Mouse (Mus musculus) yolk sac, embryonic 10.5 days (tissue): Measurements from ENCODE around the gene Spata48.

ENCODE experiments used
- DNase-seq: peaks from one replicate; pipeline ENCODE4 v3.0.0-alpha.2; 2017; ENCODE audit warnings: low spot score

The Spata48 gene

DNA sequence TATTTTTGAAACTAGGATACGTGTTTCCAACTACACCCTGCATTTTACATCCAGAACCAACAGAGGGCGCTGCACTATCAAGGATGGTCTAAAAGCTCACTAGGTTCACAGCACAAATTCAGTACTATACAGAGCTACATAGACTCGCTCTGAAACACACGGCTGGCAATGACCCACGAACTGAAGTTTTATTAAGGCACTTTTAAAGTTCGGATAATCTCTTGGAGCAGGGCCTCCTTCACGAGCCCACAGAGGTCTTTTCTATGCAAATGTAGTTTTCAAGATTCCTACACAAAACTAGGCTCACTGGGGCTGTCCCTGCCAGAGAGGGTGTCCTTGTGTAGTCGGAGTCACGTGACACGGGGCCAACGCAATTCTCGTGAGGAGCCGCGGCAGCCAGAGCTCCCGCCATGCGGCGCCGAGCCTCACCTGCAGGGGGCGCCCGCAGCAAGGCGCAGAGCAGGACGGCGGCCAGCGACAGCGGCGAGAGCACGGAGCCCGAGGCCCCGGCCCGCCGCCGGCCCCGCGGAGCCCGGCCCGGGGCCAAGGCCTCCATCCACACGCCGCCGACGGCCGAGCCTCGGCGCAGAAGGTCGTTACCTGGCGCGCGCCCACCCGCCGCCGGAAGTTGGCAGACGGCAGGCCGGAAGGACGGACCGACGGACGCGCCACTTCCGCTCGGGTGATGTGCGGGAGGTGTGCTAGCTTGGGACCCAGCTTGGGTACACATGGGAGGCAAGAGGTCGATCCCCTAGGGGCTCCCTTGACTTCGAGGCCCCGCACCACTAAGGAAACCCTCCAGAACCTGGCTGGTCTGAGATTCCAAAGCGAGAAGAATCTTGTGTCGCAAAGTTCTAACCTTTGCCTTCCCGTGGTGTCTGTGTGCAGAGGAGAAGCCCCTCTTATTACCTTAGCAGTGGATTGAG lies at the start of gene Spata48, which contains the start of gene Zpbp:
Gene Spata48, plus strand, starts transcription at position 460 of the 926 bp plus-strand sequence.
Gene Zpbp, minus strand, starts transcription at position 774 of the 926 bp plus-strand sequence.
- peak; percentile 83 for DNase-seq

DNA sequence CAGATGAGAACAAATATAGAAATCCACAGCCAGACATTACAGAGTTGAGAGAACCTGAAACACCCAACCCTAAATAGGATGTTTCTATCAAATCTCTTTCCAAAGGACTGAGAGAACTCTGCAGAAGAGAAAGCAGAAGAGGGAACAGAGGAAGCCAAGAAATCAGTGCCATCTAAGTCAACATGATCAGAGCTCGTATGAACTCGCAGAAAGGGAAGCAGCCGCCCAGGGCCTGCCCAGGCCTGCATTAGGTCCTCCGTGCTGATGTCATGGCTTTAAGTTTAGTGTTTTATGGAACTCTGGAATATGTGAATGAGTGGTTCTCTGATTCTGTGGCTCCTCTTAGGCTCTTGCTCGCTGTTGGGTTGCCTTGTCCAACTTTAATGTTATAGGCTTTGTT lies 47.7 kb upstream of the Spata48 start:
- no peak for DNase-seq

DNA sequence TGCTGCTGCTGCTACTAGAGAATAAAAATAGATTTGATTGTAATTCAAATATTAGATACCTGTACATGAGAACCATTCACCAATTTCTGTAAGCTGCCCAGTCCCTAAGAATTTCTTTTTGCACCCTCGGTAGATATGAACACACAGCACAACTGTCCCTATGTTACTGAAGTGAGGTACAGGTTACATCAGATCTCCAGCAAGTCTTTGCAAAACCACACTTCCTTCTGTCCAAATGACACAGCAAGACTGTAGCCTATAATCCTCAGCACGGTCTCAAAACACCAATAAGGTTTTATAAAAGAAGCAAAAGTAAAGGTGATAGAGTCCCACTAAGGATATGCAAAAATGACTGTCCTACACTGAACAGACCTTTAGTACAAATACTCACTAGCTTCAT lies 44.5 kb upstream of the Spata48 start:
- DNase-seq: no peak

GRCm38 (mm10) chr11:11455037-11455436 lies 6.9 kb upstream of the Spata48 start:
- no peak for DNase-seq

- DNase-seq: no peak
Measured at GRCm38 (mm10) chr11:11462561-11462890, 632 bp downstream of the Spata48 start.

DNA sequence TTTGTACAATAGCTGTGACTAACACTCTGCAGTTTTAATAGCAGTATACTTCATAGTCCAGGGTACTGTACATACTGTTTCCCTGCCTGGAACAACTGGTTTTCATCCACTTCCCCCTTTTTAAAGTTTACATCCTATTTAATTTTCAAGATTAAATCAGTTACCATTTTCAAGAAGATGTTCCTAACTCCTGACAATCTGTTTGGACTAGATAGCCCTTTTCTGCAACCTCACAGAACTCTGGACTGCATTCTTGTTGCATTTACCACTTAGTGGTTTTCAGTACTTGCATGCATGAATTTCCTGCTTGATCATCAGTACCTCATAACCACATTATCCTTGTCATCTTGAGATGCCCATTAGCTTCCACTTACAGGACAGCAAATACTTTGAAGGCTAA lies 7.0 kb downstream of the Spata48 start:
- no peak for DNase-seq

GRCm38 (mm10) chr11:11484378-11484777 lies 22.5 kb downstream of the Spata48 start:
- no peak for DNase-seq

DNA sequence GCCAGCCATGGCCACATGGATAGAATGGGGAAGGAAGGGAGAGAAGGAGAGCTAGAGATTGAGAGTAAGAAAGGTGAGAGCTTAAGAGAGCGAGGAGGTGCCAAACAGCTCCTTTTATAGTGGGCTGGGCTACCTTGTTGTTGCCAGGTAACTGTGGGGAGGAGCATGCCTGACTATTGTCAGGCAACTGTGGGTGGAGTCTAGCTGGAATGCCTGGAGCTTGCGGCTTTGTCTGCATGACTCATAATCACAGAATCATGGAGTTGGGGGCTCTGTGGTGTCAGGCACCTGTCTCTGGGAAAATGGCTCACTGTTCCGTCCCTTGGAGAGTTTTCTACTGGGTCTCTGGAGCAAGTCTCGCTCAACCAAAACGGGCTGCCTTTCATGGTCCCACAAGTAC lies 30.1 kb downstream of the Spata48 start:
- no peak for DNase-seq

DNA sequence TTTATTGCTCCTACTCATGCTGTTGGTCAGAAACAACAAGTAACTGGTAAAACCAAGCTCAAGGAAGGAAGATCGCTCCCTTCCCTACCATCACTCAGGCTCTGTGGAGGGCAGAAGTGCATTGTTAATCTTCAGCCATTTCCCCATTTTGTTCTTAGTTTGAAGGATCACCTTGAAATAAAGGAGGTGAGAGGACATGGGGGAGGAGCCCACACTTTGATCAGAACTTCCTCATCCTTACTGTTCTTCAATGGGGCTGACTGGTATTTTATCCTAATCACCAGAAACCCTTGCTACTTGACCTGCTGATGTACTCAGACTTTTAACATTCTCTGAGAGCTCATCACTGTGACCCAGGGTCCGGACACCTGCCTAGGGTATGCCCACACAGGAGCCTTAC lies 33.8 kb downstream of the Spata48 start:
- no peak for DNase-seq

DNA sequence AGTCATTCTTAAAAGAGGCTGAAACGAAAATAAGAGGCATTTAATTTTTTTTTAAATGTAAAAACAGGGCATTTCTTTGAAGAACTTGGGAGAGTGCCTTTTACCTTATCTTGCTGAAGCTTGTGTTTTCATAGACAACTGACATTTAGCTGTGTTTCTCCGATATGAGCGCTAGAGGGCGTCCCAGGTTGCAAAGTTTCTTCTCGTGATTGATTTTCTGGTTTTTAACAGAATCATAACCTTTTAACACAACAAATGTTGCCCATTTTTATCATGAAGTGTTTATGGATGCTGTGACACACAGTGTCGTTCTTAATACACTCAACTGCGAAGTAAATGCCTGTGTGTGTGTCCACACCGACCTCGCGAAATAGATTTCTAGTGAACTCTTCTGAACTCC lies 38.0 kb downstream of the Spata48 start:
- DNase-seq: peak; percentile 6

GRCm38 (mm10) chr11:11506187-11506586 lies 44.3 kb downstream of the Spata48 start:
- DNase-seq: no peak

GRCm38 (mm10) chr11:11509413-11509812 lies 47.5 kb downstream of the Spata48 start:
- no peak for DNase-seq

DNA sequence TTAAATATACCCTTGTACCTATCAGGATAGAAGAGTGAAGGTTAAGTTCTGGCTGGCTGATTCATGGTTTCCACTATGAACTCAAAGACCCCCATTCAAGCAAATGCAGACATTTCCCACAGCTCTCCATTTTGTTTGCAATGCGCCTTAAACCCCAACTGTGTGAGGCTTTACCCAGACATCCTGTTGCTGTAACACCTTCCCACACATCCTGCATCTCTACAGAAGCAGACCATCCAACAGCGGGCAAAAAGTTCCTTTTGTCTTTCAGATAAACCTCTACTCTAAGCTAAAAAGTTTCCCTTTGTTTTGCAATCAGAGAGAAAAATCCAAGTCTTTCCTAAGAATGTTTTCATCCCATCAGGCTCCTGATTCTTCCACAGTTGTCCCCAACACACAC lies 50.2 kb downstream of the Spata48 start:
- no peak for DNase-seq

DNA sequence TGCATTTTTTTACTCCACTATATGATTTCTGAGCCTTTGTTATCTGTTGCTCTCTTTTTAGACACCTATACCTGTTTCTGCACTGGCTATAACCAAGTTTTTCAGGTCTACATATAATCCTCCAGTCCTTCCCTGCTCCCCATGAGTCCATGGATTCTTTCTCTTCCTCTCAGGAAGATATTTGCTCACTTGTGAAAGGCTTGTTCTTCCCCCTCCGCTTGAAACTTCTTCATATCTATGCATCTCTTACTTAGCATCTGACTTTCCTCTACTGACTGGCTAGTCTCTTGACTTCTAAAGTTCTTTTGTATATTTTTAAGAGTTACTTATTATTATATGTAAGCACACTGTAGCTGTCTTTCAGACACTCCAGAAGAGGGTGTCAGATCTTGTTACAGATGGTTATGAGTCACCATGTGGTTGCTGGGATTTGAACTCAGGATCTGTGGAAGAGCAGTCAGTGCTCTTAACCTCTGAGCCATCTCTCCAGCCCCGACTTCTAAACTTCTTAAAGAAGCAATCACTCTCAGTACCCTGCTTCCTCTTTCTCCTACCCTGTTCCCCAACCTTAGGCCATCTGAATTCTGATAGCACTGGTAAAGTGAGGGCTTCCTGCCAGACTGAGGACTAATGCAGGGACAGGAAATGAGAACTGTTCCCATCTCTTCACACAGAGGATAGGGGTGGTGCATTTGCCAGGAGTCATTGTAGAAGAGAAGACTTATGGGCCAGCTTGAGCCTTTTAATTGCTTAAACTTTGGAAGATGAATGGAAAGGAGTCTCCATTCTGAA lies 51.3 kb downstream of the Spata48 start:
- no peak for DNase-seq

DNA sequence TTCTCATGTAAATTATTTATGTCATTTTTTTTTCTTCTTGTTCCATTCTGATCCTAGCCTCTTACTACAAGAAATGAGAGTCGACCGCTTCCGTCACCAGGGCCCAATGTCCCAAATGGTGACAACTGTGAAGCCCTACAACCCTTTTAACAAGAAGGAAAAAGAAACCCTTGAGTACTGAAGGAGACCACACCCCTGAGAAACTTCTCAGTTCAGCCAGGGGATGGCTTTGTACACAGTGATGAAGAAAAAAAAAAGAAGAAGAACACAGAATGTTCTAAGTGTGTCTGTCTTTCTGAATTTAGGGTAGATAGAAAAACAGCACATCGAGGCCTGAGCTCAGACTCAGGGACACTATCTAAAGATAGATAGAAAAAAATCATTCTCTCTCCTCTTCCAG lies 53.0 kb downstream of the Spata48 start:
- DNase-seq: no peak

- DNase-seq: no peak
Measured at GRCm38 (mm10) chr11:11517781-11518435, 56.0 kb downstream of the Spata48 start.

- no peak for DNase-seq
Measured at GRCm38 (mm10) chr11:11519255-11520243, 57.7 kb downstream of the Spata48 start.

DNA sequence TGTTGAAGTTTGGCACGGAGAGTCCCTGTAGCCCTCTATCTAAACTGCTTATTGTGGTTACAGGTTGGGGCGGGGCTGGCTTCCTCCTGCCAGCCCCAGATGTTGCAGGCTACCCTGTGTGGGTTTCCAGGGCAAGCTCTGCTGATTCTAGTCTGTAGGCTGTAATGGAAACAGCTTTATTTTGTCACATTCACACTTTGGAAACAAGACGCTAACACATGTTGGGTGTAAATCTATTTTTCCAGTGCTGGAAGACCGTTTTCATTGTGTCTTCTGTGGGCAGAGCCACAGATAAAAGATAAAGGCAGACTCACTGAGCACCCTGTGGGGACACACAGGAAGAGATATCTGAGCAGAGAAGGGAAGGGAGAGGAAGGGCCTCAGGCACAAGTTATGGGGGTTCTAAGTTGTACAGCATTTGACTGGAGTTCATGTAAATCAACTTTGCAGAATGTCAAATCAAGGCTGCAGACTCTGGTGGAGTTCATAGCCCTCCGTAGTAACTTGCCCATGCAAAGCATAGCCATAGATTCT lies 60.1 kb downstream of the Spata48 start:
- no peak for DNase-seq

DNA sequence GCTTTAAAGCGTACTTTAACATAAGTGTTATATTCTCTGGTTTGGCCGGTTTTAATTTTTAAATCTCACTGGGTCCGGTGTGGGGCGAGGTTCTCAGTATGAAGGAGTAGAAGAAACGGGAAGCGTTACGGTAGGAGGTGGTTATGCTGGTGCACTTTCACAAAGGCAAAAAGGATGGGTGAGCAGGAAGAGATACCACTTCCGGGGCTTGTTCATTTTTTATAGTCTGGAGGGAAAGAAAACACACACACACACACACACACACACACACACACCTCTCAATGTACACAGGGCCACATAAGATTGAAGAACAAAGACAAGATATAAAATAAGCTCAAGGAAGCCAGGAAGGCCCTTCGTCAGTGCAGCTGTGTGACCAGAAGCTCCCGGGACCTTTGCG lies 66.9 kb downstream of the Spata48 start:
- no peak for DNase-seq

- DNase-seq: no peak
Measured at GRCm38 (mm10) chr11:11529165-11529564, 67.3 kb downstream of the Spata48 start.

DNA sequence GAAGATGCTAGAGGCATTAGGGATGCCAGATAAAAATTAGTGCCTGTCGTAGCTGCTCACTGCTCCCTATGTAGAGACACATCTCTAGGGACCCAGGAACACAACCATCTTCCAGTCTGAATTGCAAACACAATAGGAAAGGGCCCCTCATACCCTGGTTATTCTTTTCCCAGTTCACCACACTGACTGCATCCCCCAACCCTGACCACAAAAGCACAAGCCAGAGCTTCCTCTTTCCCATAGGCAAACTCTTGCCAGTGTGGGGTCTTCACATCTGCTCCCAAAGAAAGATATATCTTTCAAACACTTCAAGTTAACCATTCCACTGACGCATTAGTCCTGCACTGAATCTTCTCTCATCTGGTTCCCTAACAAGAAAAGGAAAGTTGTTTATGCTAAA lies 68.2 kb downstream of the Spata48 start:
- no peak for DNase-seq
